Mouse (Mus musculus): ENCODE data around the gene Gm6793.

The Gm6793 gene

GRCm38 (mm10) chr8:111984511-111984910, 30.3 kb downstream of the Gm6793 start:
- DNase-seq (ENCODE audit: low spot score), result no peak

GRCm38 (mm10) chr8:111982116-111982515, 32.7 kb downstream of the Gm6793 start:
- DNase-seq (ENCODE audit: low spot score), result no peak

GRCm38 (mm10) chr8:111978147-111978546, 36.7 kb downstream of the Gm6793 start:
- no peak for DNase-seq (ENCODE audit: low spot score)

GRCm38 (mm10) chr8:111976326-111976725, 38.5 kb downstream of the Gm6793 start:
- DNase-seq (ENCODE audit: low spot score), result no peak

- DNase-seq (ENCODE audit: low spot score), result no peak
Observed at GRCm38 (mm10) chr8:111975706-111976105, 39.1 kb downstream of the Gm6793 start.

GRCm38 (mm10) chr8:111974138-111974537, 40.7 kb downstream of the Gm6793 start:
- DNase-seq (ENCODE audit: low spot score), result no peak

GRCm38 (mm10) chr8:111968991-111969390, 45.8 kb downstream of the Gm6793 start:
- DNase-seq (ENCODE audit: low spot score), result no peak

- no peak for DNase-seq (ENCODE audit: low spot score)
Observed at GRCm38 (mm10) chr8:111968541-111968940, 46.3 kb downstream of the Gm6793 start.

GRCm38 (mm10) chr8:111967246-111967870, 47.5 kb downstream of the Gm6793 start:
- no peak for DNase-seq (ENCODE audit: low spot score)

- no peak for DNase-seq (ENCODE audit: low spot score)
Observed at GRCm38 (mm10) chr8:111964849-111965561, 49.8 kb downstream of the Gm6793 start.

- DNase-seq (ENCODE audit: low spot score), result no peak
Observed at GRCm38 (mm10) chr8:111964351-111964750, 50.5 kb downstream of the Gm6793 start.

- no peak for DNase-seq (ENCODE audit: low spot score)
Observed at GRCm38 (mm10) chr8:111963546-111963945, 51.3 kb downstream of the Gm6793 start.

All from left cerebral cortex, adult 11 months (tissue).